Mouse (Mus musculus) liver, adult 2 months (tissue): ENCODE measurements around the gene Fars2. TPM values are rescaled to one million over a fixed set of nuclear protein-coding genes. Genes with fewer than 3 reads are reported as not detected.
A peak's percentile ranks its signal among the peaks of the same experiment; 100 is the strongest.

Source experiments
- DNase-seq: peaks from one replicate; pipeline ENCODE4 v3.0.0-alpha.2; 2011; ENCODE audit warnings: low read depth, low spot score; ENCODE audit errors: extremely low read depth
- H3K27ac ChIP-seq: fragments of 200-500 bp; replicated peaks from 2 replicates; pipeline ENCODE4 v1.5.1; 2012; ENCODE audit warnings: low read depth, mild to moderate bottlenecking, control low read depth, inconsistent platforms, low read length; ENCODE audit not compliant: insufficient read depth
- H3K27me3 ChIP-seq: fragments of 200-500 bp; 2 replicates; pipeline ENCODE4 v1.6.1; 2012; ENCODE audit warnings: mild to moderate bottlenecking, moderate library complexity, low read length, inconsistent platforms; ENCODE audit not compliant: control insufficient read depth, insufficient read depth
- H3K36me3 ChIP-seq: fragments of 200-500 bp; 2 replicates; pipeline ENCODE4 v1.6.1; 2012; ENCODE audit warnings: low read length, inconsistent platforms; ENCODE audit not compliant: control insufficient read depth, insufficient read depth
- H3K4me1 ChIP-seq: fragments of 200-500 bp; 2 replicates; pipeline ENCODE4 v1.6.1; 2011; ENCODE audit warnings: low read length; ENCODE audit not compliant: control insufficient read depth, insufficient read depth
- H3K4me3 ChIP-seq: fragments of 200-500 bp; 2 replicates; pipeline ENCODE4 v1.5.1; 2011; ENCODE audit warnings: low read depth, mild to moderate bottlenecking, control low read depth, low read length, moderate library complexity; ENCODE audit not compliant: insufficient read depth
- H3K79me2 ChIP-seq: fragments of 200-500 bp; 2 replicates; pipeline ENCODE4 v1.6.1; 2012; ENCODE audit warnings: inconsistent platforms, mild to moderate bottlenecking, low read length, moderate library complexity; ENCODE audit not compliant: control insufficient read depth, insufficient read depth
- H3K9ac ChIP-seq: fragments of 200-500 bp; 2 replicates; pipeline ENCODE4 v1.6.1; 2012; ENCODE audit warnings: low read depth, mild to moderate bottlenecking, control low read depth, inconsistent platforms, low read length
- CTCF ChIP-seq: fragments of 200-500 bp; IDR thresholded peaks from 2 replicates; pipeline ENCODE4 v1.5.1; 2011; ENCODE audit warnings: low read depth, low read length, control low read depth
- POLR2A ChIP-seq: fragments of 200-500 bp; IDR thresholded peaks from 2 replicates; pipeline ENCODE4 v1.6.1; 2011; ENCODE audit warnings: low read length, control low read depth; ENCODE audit not compliant: insufficient read depth; ENCODE audit errors: extremely low read depth
- WGBS: fragments of 180-500 bp; shearing (Covaris S2); methylation state at CpG from one replicate; pipeline ENCODE4 v1.1.7; 2018; 5-methylcytosine and 5-hydroxymethylcytosine counted together
- polyA plus RNA-seq: library from polyadenylated mRNA; depleted of rRNA; stranded (reverse); fragments of >200 nt; gene quantifications from 2 replicates; pipeline ENCODE4 v1.2.3, GENCODE M21; 2012
- total RNA-seq: library from RNA; depleted of rRNA; stranded (reverse); fragments of >200 nt; gene quantifications from 2 replicates; pipeline ENCODE4 v1.2.3, GENCODE M21; 2014

The Fars2 gene
- total and polyA plus RNA-seq, 2 experiments: 47.1 to 58.4 TPM

DNA sequence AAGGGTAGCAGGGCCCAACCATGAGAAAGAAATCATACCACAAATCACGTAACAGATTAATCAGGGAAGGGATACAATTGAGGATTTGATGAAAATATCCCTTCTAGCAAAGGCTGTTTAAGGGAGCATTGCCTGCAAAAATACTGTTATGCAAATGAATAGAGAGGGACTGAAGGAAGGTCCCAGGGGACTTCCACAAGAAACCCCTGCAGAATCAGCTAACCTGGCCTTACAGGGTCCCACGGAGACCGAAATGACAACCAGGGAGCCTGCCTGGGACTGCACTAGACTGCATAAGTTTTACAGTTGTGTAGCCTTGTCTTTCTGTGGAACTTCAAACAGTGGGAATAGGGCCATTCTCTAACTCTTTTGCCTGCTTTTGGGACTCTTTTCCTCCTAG lies 98.8 kb downstream of the Fars2 start:
- no peak for DNase-seq
- TF ChIP-seq POLR2A: no peak
- no peak for TF ChIP-seq CTCF
- 99% methylated on average over 3 of the region's 3 CpGs for WGBS
- no peaks in the 10 kb centered on the region for H3K79me2 ChIP-seq
- no peaks in the 10 kb centered on the region for H3K36me3 ChIP-seq
- no peaks in the 10 kb centered on the region for H3K27me3 ChIP-seq
- no peak overlapping the region for H3K9ac ChIP-seq
- H3K27ac ChIP-seq: no peak overlapping the region
- H3K4me1 ChIP-seq: no peaks in the 10 kb centered on the region
- H3K4me3 ChIP-seq: no peak overlapping the region

DNA sequence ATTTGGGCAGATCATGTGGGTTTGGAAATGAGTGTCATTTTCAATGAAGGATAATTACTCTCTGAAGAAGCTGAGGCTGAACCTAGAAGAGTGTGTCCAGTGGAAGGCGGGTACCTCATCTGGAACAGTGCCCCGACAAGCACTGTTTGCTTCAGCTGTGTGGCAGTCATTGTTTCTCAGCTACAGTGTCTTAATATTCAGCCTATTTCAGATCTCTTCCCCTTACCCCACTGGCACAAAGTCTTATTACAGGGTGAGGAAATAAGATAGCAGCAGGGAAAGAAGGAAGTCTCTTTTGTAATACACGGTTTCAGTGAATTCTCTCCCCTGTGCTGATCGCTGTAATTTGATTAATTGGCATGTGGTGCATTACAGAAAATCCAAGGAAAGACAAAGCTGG lies 101.1 kb downstream of the Fars2 start:
- H3K79me2 ChIP-seq: no peaks in the 10 kb centered on the region; the same call in 1 of the 2 replicates
- no peaks in the 10 kb centered on the region for H3K27me3 ChIP-seq
- H3K9ac ChIP-seq: no peak overlapping the region
- no peaks in the 10 kb centered on the region for H3K4me1 ChIP-seq
- TF ChIP-seq CTCF: no peak
- TF ChIP-seq POLR2A: no peak
- WGBS: 77% methylated on average over 4 of the region's 4 CpGs
- H3K36me3 ChIP-seq: no peaks in the 10 kb centered on the region
- DNase-seq: no peak
- no peak overlapping the region for H3K4me3 ChIP-seq
- H3K27ac ChIP-seq: no peak overlapping the region

DNA sequence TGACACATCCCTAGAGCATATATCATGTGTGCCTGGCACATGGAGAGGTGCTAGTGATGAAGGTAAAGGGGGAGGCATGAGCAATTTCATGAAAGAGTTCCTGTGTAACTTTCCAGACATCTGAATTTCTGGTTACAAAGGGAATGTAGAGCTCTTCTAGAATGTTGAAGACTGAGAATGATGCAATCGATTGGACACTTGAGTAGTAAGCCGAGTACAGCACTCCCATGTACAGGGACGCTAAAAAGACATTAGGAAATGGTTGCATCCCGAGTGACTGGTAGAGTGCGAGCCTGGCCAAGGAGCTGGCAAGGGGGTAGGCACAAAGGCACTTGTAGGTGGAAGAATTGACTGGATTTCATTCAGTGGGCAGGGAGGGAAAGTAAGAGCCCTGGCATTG lies 102.3 kb downstream of the Fars2 start:
- Histone ChIP-seq H3K27ac (no peak overlapping the region), H3K36me3 (no peaks in the 10 kb centered on the region), H3K9ac (no peak overlapping the region), H3K4me1 (0 out of 2 replicates have a peak, but pooled peaks cover 3% of the 10 kb centered on the region), H3K27me3 (no peaks in the 10 kb centered on the region), H3K4me3 (no peak overlapping the region), H3K79me2 (no peaks in the 10 kb centered on the region; the same call in 1 of the 2 replicates)
- no peak for DNase-seq
- 95% methylated on average over 5 of the region's 5 CpGs for WGBS
- TF ChIP-seq POLR2A (no peak), CTCF (no peak)

DNA sequence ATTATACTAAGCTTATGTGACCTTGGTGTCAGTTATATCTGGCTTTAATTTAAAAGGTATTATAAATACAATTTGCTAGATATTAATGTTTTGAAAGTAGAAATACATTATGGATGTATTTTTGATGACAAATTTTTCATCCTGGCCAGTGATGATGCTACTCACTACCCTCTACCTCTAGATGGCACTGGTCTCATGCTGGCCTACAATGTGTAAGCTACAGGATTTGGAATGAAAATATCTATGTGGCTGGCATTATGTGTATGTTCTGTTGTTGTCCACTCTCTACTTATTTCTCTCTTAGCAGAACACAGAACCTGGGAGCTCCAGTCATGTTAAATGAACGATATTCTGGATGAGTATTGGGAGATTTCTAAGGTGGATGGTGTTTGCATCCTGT lies 104.7 kb downstream of the Fars2 start:
- Histone ChIP-seq H3K79me2 (no peaks in the 10 kb centered on the region; the same call in 1 of the 2 replicates), H3K27me3 (no peaks in the 10 kb centered on the region), H3K27ac (no peak overlapping the region), H3K4me3 (no peak overlapping the region), H3K36me3 (no peaks in the 10 kb centered on the region), H3K4me1 (0 out of 2 replicates have a peak, but pooled peaks cover 3% of the 10 kb centered on the region), H3K9ac (no peak overlapping the region)
- 95% methylated on average over 1 of the region's 1 CpGs for WGBS
- TF ChIP-seq POLR2A (no peak), CTCF (0 out of 2 replicates have a peak, but pooled peaks have one; percentile 10)
- no peak for DNase-seq

DNA sequence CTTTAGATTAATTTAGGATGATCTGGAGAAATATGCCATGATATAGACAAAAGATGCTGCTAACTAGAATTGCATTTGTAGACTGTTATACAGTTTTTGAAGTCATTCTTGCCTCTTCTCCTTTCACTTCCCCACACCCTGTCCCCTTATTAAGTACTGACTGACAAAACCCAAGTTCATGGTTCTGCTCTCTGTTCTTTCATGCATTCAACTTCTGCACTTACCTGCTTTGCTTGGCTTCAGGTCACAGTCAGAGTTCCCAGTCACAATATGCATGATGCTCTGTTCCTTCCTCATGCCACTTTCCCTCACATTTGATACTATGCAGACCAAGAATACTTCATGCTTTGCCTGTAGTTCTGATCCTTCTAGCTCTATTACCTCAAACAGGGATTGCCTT lies 105.5 kb downstream of the Fars2 start:
- DNase-seq: no peak
- no peak overlapping the region for H3K9ac ChIP-seq
- TF ChIP-seq CTCF (no peak), POLR2A (no peak)
- 0 out of 2 replicates have a peak, but pooled peaks cover 3% of the 10 kb centered on the region for H3K4me1 ChIP-seq
- H3K79me2 ChIP-seq: no peaks in the 10 kb centered on the region; the same call in 1 of the 2 replicates
- H3K4me3 ChIP-seq: no peak overlapping the region
- no peaks in the 10 kb centered on the region for H3K27me3 ChIP-seq
- no peak overlapping the region for H3K27ac ChIP-seq
- H3K36me3 ChIP-seq: no peaks in the 10 kb centered on the region

DNA sequence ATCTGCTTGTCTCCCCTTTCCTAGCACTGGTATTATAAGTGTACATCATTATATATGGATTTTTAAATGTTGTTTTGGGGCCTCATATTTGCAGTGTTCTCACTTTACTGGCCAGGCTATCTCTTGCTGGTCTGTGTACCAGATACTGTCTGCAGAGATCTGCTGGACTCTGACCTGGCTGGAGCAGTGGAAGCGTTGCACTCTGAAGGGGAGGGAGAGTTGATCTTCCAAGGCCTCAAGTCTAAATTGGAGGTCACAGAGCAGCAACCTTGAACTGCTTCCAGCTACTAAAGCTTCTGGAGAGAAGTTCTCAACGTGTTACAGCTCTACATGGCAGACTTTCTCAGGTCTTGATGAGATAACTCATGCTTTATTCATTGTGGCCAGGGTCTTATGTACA lies 107.2 kb downstream of the Fars2 start:
- WGBS: 17% methylated on average over 2 of the region's 2 CpGs
- Histone ChIP-seq H3K27me3 (no peaks in the 10 kb centered on the region), H3K27ac (no peak overlapping the region), H3K36me3 (no peaks in the 10 kb centered on the region), H3K4me3 (no peak overlapping the region), H3K4me1 (0 out of 2 replicates have a peak, but pooled peaks cover 3% of the 10 kb centered on the region), H3K79me2 (no peaks in the 10 kb centered on the region; the same call in 1 of the 2 replicates), H3K9ac (no peak overlapping the region)
- peak; percentile 68 for DNase-seq
- TF ChIP-seq POLR2A (no peak), CTCF (no peak)
